Mouse (Mus musculus) kidney, adult 10 weeks (tissue): ENCODE data around the gene Setx. TPM values are rescaled to one million over a fixed set of nuclear protein-coding genes. Genes with fewer than 3 reads are reported as not detected.

Experiments used
- polyA plus RNA-seq: library from polyadenylated mRNA; stranded (reverse); fragments of 350-450 nt; fragmentation: Illumina TruSeq; extraction: RNeasy Lipid Tissue Mini Kit (QIAGEN cat#74804); gene quantifications from one replicate; pipeline ENCODE4 v1.2.3, GENCODE M21; 2014; ENCODE audit warnings: low read depth, low replicate concordance

The Setx gene
- 30.9 TPM for polyA plus RNA-seq

GRCm38 (mm10) chr2:29123907-29124569 lies at the start of gene Setx:
Gene Setx, plus strand, starts transcription at chr2:29124181.

Other genes starting within 250 kb of the Setx start
- gene Barhl1, start 207.5 kb upstream of the Setx start, polyA plus RNA-seq: not detected
- gene Cfap77, start 69.1 kb upstream of the Setx start, polyA plus RNA-seq: 0.24 TPM
- gene Ttf1, start 63.9 kb upstream of the Setx start, polyA plus RNA-seq: 7.7 TPM
- gene Ntng2, start 128.8 kb downstream of the Setx start, polyA plus RNA-seq: not detected
- gene Med27, start 222.6 kb downstream of the Setx start, polyA plus RNA-seq: 5.4 TPM